Mouse (Mus musculus): ENCODE results near the gene Srarp.

DNA sequence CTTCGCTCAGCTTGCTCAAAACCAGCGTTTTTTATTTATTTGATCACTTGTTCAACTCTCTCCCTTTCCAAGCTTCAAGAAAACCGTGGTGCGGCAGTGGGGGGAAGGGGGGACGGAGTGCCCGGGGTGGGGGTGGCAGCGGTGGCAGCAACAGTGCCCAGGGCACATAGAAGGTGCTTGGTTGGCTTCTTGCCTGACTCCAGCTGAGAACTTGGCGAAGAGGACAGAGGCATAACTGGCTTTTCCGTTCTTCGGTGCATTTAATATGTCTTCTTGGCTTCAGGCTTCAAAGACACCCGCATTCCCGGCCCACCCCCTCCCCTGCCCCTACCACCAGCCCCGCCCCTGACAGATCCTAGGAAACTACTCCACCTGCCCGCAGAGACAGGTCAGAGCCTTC lies 3.2 kb downstream of the Srarp start:
- no peak for TF ChIP-seq POLR2A (IDR thresholded peaks at IDR 0.05; ENCODE audit: insufficient read depth, low read depth, low read length)
- TF ChIP-seq CTCF (IDR thresholded peaks at IDR 0.05; ENCODE audit: insufficient read depth, low read depth, low read length): no peak

Data from olfactory bulb, adult 2 months (tissue).